Mouse (Mus musculus): ENCODE measurements at regions not wholly inside any gene's neighbourhood (a gene's known extent, or its start where the extent isn't known, plus 50 kb on each side); places are given as distances from the start of the nearest gene placed in this dataset.

GRCm38 (mm10) chr1:152252658-152253267 is 133.7 kb downstream of the Tsen15 start:
- TF ChIP-seq CTCF (conservative IDR thresholded peaks at IDR 0.05; ENCODE audit: insufficient read depth, insufficient read length, low read depth, low read length) (no peak), POLR2A (IDR thresholded peaks at IDR 0.05; ENCODE audit: low read depth, low read length) (no peak)

Measured in kidney, adult 2 months (tissue).